Mouse (Mus musculus) lung, adult 2 months (tissue): ENCODE data around the gene Best3. TPM values are rescaled to one million over a fixed set of nuclear protein-coding genes. Genes with fewer than 3 reads are reported as not detected.

ENCODE experiments used
- DNase-seq: peaks from one replicate; pipeline ENCODE4 v3.0.0; 2022
- H3K4me1 ChIP-seq: fragments of 200-500 bp; 2 replicates; pipeline ENCODE4 v1.6.1; 2011; ENCODE audit warnings: low read length; ENCODE audit not compliant: control insufficient read depth, insufficient read depth
- H3K4me3 ChIP-seq: fragments of 200-500 bp; replicated peaks from 2 replicates; pipeline ENCODE3; 2011; ENCODE audit warnings: low read depth, mild to moderate bottlenecking, control low read depth, low read length; ENCODE audit errors: extremely low read depth
- CTCF ChIP-seq: fragments of 200-500 bp; IDR thresholded peaks from 2 replicates; pipeline ENCODE4 v1.5.1; 2011; ENCODE audit warnings: mild to moderate bottlenecking, low read length, control low read depth; ENCODE audit not compliant: insufficient read depth
- POLR2A ChIP-seq: fragments of 200-500 bp; IDR thresholded peaks from 2 replicates; pipeline ENCODE4 v1.6.1; 2011; ENCODE audit warnings: low read depth, mild to moderate bottlenecking, control low read depth, low read length, borderline replicate concordance; ENCODE audit errors: extremely low read depth
- WGBS: fragments of 180-500 bp; shearing (Covaris S2); methylation state at CpG from one replicate; pipeline ENCODE4 v1.1.7; 2018; 5-methylcytosine and 5-hydroxymethylcytosine counted together
- polyA plus RNA-seq: library from polyadenylated mRNA; depleted of rRNA; stranded (reverse); fragments of >200 nt; gene quantifications from 2 replicates; pipeline ENCODE4 v1.2.3, GENCODE M21; 2012

Gene Best3
- polyA plus RNA-seq, 1 experiment = 3.4 TPM

DNA sequence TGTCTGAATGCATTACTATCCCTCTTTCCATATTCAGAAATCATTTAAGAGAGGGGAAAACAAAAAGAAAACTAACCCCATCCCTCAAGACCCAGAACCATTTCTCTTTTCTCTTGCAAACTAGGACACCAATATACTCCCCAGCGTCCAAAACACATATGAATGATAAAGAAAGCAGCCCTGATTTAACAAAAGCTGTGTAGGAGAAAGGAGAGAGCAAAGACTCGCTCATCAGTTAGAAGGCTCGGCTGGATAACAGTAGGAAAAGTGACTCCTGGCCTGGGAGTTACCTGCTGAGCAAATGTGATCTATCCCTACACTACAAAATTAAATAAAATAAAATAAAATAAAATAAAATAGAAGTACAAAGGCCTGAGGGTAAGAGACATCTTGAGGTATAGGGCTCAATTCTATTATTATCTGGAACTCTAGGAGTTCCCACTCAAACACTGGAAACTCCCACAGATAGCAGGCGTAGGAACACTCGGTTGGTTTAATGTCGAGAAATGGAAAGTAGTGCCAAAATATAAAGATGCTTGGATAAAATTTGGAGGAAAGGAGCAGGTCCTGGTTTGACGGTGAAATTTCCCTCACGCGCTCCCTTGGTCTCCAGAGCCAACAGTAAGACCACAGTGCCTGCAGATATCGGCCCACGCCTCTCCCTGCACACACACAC is 29.5 kb upstream of the Best3 start:
- TF ChIP-seq POLR2A = no peak
- TF ChIP-seq CTCF = no peak
- DNase-seq = no peak
- no peak overlapping the region for H3K4me3 ChIP-seq
- 94% methylated on average over 11 of the region's 11 CpGs for WGBS
- no peaks in the 10 kb centered on the region for H3K4me1 ChIP-seq

- H3K4me3 ChIP-seq = no peak overlapping the region
- DNase-seq = no peak
- TF ChIP-seq POLR2A (no peak), CTCF (no peak)
- 32% methylated on average over 5 of the region's 5 CpGs for WGBS
- no peaks in the 10 kb centered on the region for H3K4me1 ChIP-seq
Measured at GRCm38 (mm10) chr10:116957867-116958551, 28.1 kb upstream of the Best3 start.

GRCm38 (mm10) chr10:116962152-116962551 is 24.0 kb upstream of the Best3 start:
- DNase-seq = no peak
- 81% methylated on average over 14 of the region's 14 CpGs for WGBS
- TF ChIP-seq CTCF = no peak
- TF ChIP-seq POLR2A = no peak
- Histone ChIP-seq H3K4me3 (no peak overlapping the region), H3K4me1 (no peaks in the 10 kb centered on the region)

DNA sequence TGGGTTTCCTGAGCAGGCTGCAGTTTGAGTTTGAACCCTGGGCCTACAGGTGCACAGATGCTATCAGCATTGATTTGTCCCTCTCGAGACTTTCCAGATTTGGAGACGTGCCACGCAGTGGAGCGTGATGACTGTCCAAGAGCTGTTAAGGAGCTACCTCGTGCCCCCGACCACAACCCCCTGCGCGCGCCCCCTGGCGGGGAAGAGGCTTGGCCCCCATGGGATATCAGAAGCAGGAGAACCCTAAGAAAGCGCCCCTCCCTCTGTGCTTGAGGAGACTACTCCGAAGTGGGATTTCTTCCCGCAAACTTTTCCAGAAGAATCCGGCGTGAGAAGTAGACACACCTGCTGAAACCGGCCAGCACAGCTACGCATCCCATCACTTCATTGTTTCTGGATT is 23.3 kb upstream of the Best3 start:
- Histone ChIP-seq H3K4me1 (no peaks in the 10 kb centered on the region), H3K4me3 (no peak overlapping the region)
- DNase-seq = no peak
- no peak for TF ChIP-seq POLR2A
- TF ChIP-seq CTCF = no peak
- 54% methylated on average over 17 of the region's 17 CpGs for whole genome bisulfite sequencing

DNA sequence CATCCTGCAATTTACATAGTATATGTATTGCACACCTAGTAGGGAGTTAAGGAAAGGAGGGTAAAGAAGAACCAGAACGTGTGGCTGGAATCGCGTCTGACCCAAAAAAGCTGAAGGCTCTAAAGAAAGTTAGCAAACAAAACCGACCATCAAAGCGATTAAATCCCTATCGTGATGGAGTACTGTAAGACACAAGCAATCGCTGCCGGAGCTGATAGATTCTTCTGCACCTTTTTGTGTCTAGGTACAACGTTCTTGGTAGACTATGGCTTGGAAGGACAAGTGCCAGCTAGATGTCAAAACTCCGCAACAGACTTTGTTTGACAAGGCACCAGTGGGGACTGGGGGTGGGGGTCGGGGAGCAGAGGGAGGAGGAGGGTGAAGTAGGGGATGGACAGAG is 22.0 kb upstream of the Best3 start:
- no peak for TF ChIP-seq POLR2A
- no peak for TF ChIP-seq CTCF
- DNase-seq = no peak
- Histone ChIP-seq H3K4me3 (no peak overlapping the region), H3K4me1 (no peaks in the 10 kb centered on the region)
- WGBS = 67% methylated on average over 11 of the region's 11 CpGs

DNA sequence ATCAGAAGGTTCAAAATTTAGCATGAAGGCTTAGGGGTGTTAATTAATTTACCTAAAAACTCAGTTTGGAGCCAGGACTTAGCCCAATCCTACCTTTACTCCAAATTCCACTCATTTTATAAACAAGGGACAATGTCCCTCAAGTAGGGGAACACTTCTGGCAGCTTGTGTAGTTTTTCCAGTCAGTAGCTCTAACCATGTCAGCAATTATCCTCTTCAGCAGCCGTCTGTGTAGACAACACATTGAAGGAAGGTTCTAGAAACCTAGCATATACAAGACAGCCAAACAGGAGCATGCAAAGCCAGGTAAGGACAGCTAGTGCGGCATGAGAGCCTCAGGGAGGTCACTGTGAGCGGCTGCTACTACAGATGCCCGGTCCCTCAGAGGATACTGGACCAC is 21.5 kb upstream of the Best3 start:
- TF ChIP-seq CTCF (no peak), POLR2A (no peak)
- DNase-seq = no peak
- peak overlapping the region; percentile 8 for H3K4me3 ChIP-seq
- no peaks in the 10 kb centered on the region for H3K4me1 ChIP-seq
- WGBS = 62% methylated on average over 4 of the region's 4 CpGs

DNA sequence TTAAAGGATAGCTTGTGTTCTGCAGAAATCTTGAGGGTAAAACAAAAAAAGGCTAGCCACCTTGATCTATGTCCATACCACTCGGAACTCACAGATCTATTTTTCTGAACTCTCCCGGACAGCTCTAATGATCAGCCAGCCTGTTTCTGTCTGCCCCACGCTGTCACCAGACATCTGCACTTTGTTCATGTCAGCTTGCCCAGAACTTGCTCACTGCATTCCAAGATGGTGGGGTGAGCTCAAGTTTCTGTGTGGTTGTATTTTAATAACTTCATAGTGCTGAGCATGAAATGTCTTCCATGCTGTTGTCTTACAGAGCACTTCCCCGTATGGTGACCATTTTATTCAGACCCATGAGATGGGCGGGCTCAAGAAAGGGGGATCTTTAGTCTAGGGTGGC is 20.8 kb upstream of the Best3 start:
- WGBS = 53% methylated on average over 5 of the region's 5 CpGs
- DNase-seq = peak; percentile 37
- Histone ChIP-seq H3K4me3 (no peak overlapping the region), H3K4me1 (no peaks in the 10 kb centered on the region)
- TF ChIP-seq CTCF = no peak
- TF ChIP-seq POLR2A = 0 out of 2 replicates have a peak, but pooled peaks have one; percentile 12

DNA sequence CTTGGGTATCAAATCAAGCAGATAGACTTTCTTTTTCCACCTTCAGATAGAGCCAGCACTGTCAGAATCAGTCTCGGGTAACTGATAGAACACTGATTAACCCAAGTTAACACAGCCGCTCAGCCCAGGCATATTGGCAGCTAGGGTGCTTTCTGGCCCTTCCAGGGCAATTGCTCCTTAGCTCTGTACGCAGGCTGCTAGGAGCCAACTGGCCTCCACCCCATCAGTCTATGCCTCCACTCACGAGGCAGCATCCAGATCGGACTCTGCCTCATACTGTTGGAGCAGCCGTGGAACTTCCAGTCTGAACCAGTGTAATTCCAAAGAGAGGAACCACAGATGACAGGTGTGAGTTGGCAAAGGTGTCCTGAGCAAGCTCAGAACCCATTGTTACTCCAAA is 20.0 kb upstream of the Best3 start:
- 64% methylated on average over 6 of the region's 6 CpGs for WGBS
- no peak for DNase-seq
- TF ChIP-seq POLR2A (no peak), CTCF (no peak)
- Histone ChIP-seq H3K4me3 (no peak overlapping the region), H3K4me1 (no peaks in the 10 kb centered on the region)

GRCm38 (mm10) chr10:116968741-116969140 is 17.4 kb upstream of the Best3 start:
- Histone ChIP-seq H3K4me3 (no peak overlapping the region), H3K4me1 (no peaks in the 10 kb centered on the region)
- no peak for DNase-seq
- TF ChIP-seq CTCF (no peak), POLR2A (no peak)
- 53% methylated on average over 4 of the region's 4 CpGs for WGBS

- Histone ChIP-seq H3K4me1 (no peaks in the 10 kb centered on the region), H3K4me3 (no peak within 1 kb of the TSS)
- 96% methylated on average over 6 of the region's 6 CpGs for WGBS
- DNase-seq = no peak
- TF ChIP-seq CTCF (no peak), POLR2A (no peak)
Measured at GRCm38 (mm10) chr10:116972509-116972908, 13.6 kb upstream of the Best3 start, which contains the start of gene Gm10271. Gene Gm10271 (minus strand): TSS chr10:116972609.
